Mouse (Mus musculus) G1E-ER4 (cell line): Measurements from ENCODE around the gene Fancc. TPM values are rescaled to one million over a fixed set of nuclear protein-coding genes. Genes with fewer than 3 reads are reported as not detected.

Experiments
- GATA1 ChIP-seq: IDR thresholded peaks from one replicate; pipeline ENCODE4 v1.8.0; 2012; ENCODE audit warnings: low read length, inconsistent platforms
- polyA plus RNA-seq: library from polyadenylated mRNA; stranded (reverse); fragments of >175 nt; gene quantifications from 2 replicates; pipeline ENCODE4 v1.2.3, GENCODE M21; 2012

Gene Fancc
- polyA plus RNA-seq, 1 experiment: 4.3 TPM

GRCm38 (mm10) chr13:63284748-63285147 is 212.3 kb downstream of the Fancc start:
- TF ChIP-seq GATA1: no peak

DNA sequence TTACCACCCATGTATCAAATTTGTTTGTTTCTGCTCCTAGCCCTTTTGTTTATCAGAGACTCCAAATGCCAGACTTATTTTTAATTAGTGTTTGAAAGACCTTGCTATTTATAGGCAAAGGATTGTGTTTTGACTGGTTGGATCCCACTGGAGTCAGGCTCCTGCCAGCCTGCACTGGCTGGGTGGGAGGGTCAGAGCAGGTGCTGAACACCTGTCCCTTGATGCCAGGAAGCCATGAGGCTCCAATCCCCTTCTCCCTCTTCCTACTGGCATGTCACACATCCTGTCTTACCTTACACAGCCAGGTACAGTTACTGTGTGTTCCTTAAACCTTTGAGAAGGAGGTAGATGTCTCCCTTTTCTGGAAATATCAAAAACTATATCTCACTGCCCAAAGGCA is 213.8 kb downstream of the Fancc start:
- TF ChIP-seq GATA1: no peak

GRCm38 (mm10) chr13:63281206-63281605 is 215.9 kb downstream of the Fancc start:
- TF ChIP-seq GATA1: no peak

GRCm38 (mm10) chr13:63280344-63280743 is 216.7 kb downstream of the Fancc start:
- TF ChIP-seq GATA1: no peak

GRCm38 (mm10) chr13:63279807-63280206 is 217.3 kb downstream of the Fancc start:
- TF ChIP-seq GATA1: no peak

GRCm38 (mm10) chr13:63278796-63279475 is 218.1 kb downstream of the Fancc start:
- no peak for TF ChIP-seq GATA1

GRCm38 (mm10) chr13:63278141-63278631 is 218.9 kb downstream of the Fancc start:
- TF ChIP-seq GATA1: no peak

DNA sequence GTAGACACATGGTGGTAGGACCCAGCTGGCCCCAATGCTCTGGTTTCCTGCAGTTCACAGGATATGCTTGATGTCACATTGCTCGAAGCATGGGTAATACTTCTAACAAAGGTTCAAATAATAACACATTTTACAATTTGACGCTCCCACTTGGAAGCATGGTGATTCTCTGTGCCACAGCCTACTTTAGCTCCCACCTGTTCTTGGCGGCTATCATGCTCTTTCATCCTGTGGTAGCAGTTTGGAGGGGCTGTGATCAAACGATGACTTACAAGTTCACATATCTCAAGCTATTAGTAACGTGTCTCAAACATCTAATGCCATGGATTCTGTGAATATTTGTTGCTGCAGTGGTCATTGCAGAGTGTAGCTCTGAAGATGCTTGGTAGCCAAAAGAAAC is 219.8 kb downstream of the Fancc start:
- TF ChIP-seq GATA1: no peak

DNA sequence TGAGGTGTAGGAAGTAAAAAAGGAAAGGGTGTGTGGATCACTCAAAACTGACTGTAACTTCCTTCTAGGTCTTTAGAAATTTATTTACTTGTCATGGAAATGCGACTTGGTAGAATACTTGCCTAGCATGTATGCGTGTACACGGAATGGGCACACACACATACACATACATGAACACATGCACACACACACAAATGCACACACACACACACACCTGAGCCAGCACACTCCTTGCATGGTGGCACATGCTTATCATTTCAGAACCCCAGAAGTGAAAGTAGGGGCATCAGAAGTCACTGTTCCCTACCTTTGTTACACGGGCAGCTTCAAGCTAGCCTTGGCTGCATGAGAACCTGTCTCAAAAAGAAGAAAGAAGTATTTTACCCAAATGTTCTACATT is 220.7 kb downstream of the Fancc start:
- no peak for TF ChIP-seq GATA1

DNA sequence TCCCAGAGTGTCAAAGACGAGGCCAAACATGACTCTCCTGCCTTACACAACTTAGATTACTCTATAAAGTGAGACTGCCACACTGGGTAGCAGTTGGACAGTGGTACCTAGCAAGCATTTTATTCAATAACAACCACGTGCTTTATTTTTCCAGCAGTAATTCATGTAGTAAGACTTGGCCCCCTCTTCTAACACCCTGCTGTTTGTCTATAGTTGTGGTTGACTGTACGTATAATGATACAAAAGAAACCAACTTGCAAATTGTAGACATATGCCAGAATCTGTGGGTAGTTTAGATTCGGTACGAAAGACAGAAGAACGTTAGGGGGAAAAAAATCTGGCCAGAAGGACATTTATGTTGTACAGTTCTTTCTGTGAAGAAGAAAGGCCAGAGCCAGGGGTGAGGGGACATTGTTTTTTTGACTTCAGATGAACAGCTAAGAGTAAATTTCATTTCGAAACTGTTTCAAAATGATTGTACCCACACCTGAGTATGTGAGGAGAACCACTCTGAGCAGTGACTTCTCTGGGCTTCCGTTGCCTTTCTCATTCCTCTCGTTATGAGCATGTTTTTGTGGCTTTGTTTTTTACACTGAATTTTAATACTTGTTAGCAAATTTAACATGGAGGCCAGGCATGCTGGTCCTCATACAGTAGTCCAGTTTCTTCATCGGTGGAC is 222.5 kb downstream of the Fancc start:
- no peak for TF ChIP-seq GATA1

GRCm38 (mm10) chr13:63273859-63274258 is 223.2 kb downstream of the Fancc start:
- no peak for TF ChIP-seq GATA1

GRCm38 (mm10) chr13:63272602-63273229 is 224.4 kb downstream of the Fancc start:
- no peak for TF ChIP-seq GATA1

DNA sequence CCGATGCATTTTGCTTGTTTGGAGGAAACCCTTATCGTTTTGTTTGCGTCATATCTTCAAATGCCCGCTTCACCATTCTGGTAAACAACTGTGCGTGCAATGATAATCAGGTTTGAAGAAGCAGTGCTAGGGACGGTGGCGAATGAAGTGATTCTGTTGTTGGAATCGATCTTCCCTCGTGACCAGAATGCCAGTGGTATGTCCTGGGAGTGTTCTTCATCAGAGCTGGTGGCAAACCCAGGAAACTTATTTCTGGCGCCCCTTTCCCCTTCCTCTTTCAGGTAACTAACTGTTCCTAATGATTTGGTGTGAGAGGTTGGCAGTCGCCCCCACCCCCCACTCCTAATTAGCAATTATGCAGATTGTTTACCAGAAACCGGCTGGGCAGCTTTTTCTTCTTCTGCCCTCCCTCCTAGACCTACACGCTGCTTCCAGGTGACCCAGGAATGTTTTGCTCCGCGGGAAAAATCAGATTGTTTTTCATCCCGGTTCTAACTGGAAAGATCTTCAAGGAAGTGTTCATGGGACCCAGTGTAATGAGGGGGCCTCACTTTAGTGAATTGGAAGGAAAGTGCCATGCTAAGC is 225.0 kb downstream of the Fancc start:
- TF ChIP-seq GATA1: no peak

DNA sequence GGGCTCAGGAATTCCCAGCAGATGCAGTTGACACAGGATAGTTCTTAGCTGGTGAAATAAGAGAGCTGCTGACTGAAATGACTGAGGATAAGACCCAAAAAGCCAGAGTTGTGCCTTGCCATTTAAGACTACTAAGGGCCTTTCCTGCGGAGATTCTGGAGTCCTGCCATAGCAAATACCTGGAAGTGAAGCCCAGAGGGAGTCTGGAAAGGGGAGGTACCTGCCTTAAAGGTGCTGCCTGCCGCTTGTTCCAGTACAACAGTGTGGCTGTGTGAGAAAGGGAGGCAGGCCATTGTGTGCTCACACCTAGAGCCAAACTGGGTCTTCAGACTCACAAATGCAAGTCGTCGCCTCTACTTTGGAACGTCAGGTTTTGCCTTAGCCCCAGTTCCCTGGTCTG is 226.9 kb downstream of the Fancc start:
- no peak for TF ChIP-seq GATA1

GRCm38 (mm10) chr13:63268776-63269175 is 228.3 kb downstream of the Fancc start:
- TF ChIP-seq GATA1: no peak

- TF ChIP-seq GATA1: no peak
Measured at GRCm38 (mm10) chr13:63268371-63268770, 228.7 kb downstream of the Fancc start.
